Mouse (Mus musculus) CH12.LX (cell line): ENCODE measurements around the gene Trpc2.

Source experiments
- E2F4 ChIP-seq: IDR thresholded peaks from 2 replicates; pipeline ENCODE4 v1.6.1; 2011; ENCODE audit warnings: low read depth, low read length, improper control_type of control experiment; ENCODE audit not compliant: insufficient replicate concordance
- POLR2A ChIP-seq: IDR thresholded peaks from 2 replicates; pipeline ENCODE4 v1.6.1; 2011; ENCODE audit warnings: low read depth, mild to moderate bottlenecking, improper control_type of control experiment, low read length
- POLR2AphosphoS2 ChIP-seq: IDR thresholded peaks from 2 replicates; pipeline ENCODE4 v1.6.1; 2011; ENCODE audit warnings: low read depth, low read length, improper control_type of control experiment
- RCOR1 ChIP-seq: conservative IDR thresholded peaks from 2 replicates; pipeline ENCODE4 v1.6.1; 2012; ENCODE audit warnings: low read depth, mild to moderate bottlenecking, inconsistent platforms, low read length, improper control_type of control experiment
- SIN3A ChIP-seq: IDR thresholded peaks from 2 replicates; pipeline ENCODE4 v1.6.1; 2012; ENCODE audit warnings: low read length, improper control_type of control experiment, inconsistent platforms
- UBTF ChIP-seq: IDR thresholded peaks from 2 replicates; pipeline ENCODE4 v1.6.1; 2012; ENCODE audit warnings: low read depth, mild to moderate bottlenecking, inconsistent platforms, low read length, improper control_type of control experiment, moderate library complexity
- ZKSCAN1 ChIP-seq: IDR thresholded peaks from 2 replicates; pipeline ENCODE4 v1.6.1; 2012; ENCODE audit warnings: low read depth, inconsistent platforms, low read length, improper control_type of control experiment, borderline replicate concordance

DNA sequence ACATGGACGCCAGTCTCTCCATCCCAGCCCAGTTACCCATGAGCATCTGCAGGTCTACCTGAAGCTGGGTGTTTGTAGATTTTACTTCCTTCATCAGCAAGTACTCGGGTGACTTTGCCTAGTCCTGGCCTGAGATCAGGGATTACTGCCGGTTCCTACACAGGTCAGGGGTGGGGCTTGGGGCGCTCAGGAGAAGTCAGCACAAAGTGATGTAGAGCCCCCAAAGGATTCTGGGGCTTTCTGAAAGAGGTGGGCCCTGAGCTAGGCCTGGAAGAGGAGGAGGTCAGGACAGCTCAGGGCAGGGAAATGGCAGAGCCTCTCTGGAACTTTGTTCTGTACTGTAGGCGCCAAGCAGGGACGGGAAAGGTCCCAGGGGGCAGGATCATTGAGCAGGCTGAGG, 19.8 kb downstream of the Trpc2 start:
- TF ChIP-seq RCOR1 (no peak), E2F4 (no peak), SIN3A (no peak), POLR2A (peak; percentile 38; the same call in 1 of the 2 replicates), ZKSCAN1 (no peak), POLR2AphosphoS2 (no peak), UBTF (no peak)
